10 mouse cellular contexts compared by ENCODE assay signal in the genomic region with DNA sequence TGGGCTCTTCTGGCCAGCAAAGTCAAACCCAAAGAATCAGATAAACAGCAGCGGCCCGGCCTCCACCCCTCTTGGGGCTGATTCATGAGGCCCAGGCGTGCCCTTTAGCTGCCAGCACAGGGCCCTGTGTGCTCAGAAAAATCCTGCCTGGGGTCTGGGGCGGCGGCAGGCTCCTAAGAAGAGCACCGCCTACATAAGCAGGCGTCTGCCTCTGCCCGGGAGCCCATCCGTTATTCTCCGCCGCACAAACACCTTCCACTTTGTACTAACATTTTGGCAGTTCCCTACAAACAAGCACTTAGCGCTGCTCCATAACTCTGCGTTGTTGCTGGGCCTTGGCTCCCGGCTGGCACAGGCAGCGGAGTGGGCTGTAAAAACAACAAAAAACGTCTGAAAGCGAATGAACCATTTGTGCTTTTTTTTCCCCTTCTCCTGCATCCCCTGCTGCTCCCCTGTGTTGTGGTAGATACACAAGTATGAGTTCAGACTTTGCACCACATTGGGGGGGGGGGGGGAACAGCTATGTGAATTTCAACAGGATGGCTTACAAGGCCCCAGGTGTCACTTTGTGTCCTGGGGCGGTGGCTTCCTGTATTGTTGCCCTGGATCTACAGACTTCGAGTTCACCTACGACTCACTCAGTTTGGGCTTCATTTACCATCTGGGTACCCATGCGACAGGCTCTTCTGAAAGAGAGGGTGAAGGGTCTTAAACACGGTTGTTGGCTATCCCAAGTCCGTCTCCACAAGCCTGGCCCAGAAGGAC.
DNase-seq lines count a peak whose midpoint lies in the region; ATAC-seq and TF ChIP-seq lines count a peak whose summit lies in the region.
"Had no signal": no experiment of that assay in that cellular context is flagged by ENCODE, and none has a peak within 500 bp of the region (broad histone marks: within the 10 kb centered on the region; RNA-seq: fewer than 3 reads in every experiment).

No protein-coding gene starts in this region.

- H3K4me1 ChIP-seq in forebrain, embryonic 10.5 days, result peaks cover 41% of the 10 kb centered on the region
- peaks cover 9% of the 10 kb centered on the region; the same call in 1 of the 2 replicates for H3K4me1 ChIP-seq in forebrain, embryonic 11.5 days (replicated peaks; ENCODE audit: control insufficient read depth, insufficient read depth, low read length)
- H3K4me1 ChIP-seq in lung, embryonic 16.5 days (replicated peaks; ENCODE audit: control insufficient read depth, insufficient read depth, low read length), result peaks cover 3% of the 10 kb centered on the region
- no peaks in the 10 kb centered on the region for H3K4me1 ChIP-seq in lung, postnatal 0 days (ENCODE audit: insufficient read depth, low read depth, low read length)
- peaks cover 40% of the 10 kb centered on the region for H3K4me1 ChIP-seq in limb, embryonic 13.5 days

- H3K4me2 ChIP-seq in forebrain, embryonic 11.5 days (ENCODE audit: low read depth, low read length, severe bottlenecking), result no peak overlapping the region
- H3K4me2 ChIP-seq in lung, embryonic 16.5 days (ENCODE audit: low read depth, low read length), result no peak overlapping the region
- H3K4me2 ChIP-seq in lung, postnatal 0 days (replicated peaks; ENCODE audit: low read depth, low read length), result no peak overlapping the region
- peak overlapping the region; percentile 19 for H3K4me2 ChIP-seq in limb, embryonic 13.5 days (replicated peaks)

- no peak for ATAC-seq in forebrain, embryonic 11.5 days (replicated peaks; ENCODE audit: low FRiP score)
- ATAC-seq in lung, embryonic 16.5 days (ENCODE audit: low read depth), result peak; percentile 60
- no peak for ATAC-seq in lung, postnatal 0 days
- ATAC-seq in limb, embryonic 13.5 days (ENCODE audit: low FRiP score, low read depth), result no peak
- no peak for ATAC-seq in erythroid progenitor cell, adult 5-6 weeks (replicated peaks; ENCODE audit: low FRiP score, poor library complexity, severe bottlenecking)

- H3K27ac ChIP-seq in forebrain, embryonic 10.5 days, result peak overlapping the region; percentile 71
- H3K27ac ChIP-seq in forebrain, embryonic 11.5 days (ENCODE audit: low read depth, low read length), result no peak overlapping the region
- no peak overlapping the region for H3K27ac ChIP-seq in lung, embryonic 16.5 days (ENCODE audit: low read length)
- H3K27ac ChIP-seq in lung, postnatal 0 days (ENCODE audit: low read length), result no peak overlapping the region
- H3K27ac ChIP-seq in limb, embryonic 13.5 days, result peak overlapping the region; percentile 59; the same call in 1 of the 2 replicates

- no peak overlapping the region for H3K9ac ChIP-seq in forebrain, embryonic 11.5 days (ENCODE audit: low read length)
- no peak overlapping the region for H3K9ac ChIP-seq in lung, embryonic 16.5 days (ENCODE audit: low read length)
- H3K9ac ChIP-seq in lung, postnatal 0 days (replicated peaks; ENCODE audit: low read depth), result no peak overlapping the region
- peak overlapping the region; percentile 51; the same call in 1 of the 2 replicates for H3K9ac ChIP-seq in limb, embryonic 13.5 days

- H3K4me3 ChIP-seq in forebrain, embryonic 10.5 days, result no peak overlapping the region
- H3K4me3 ChIP-seq in forebrain, embryonic 11.5 days (ENCODE audit: low read depth, low read length), result no peak overlapping the region
- no peak overlapping the region for H3K4me3 ChIP-seq in lung, embryonic 16.5 days (ENCODE audit: low read length)
- no peak overlapping the region for H3K4me3 ChIP-seq in lung, postnatal 0 days (ENCODE audit: low read depth, low read length)
- no peak overlapping the region for H3K4me3 ChIP-seq in limb, embryonic 13.5 days

- peaks cover 34% of the 10 kb centered on the region for H3K27me3 ChIP-seq in forebrain, embryonic 10.5 days (ENCODE audit: poor library complexity, severe bottlenecking)
- H3K27me3 ChIP-seq in forebrain, embryonic 11.5 days (ENCODE audit: control insufficient read depth, insufficient read depth, low read length), result no peaks in the 10 kb centered on the region
- H3K27me3 ChIP-seq in lung, embryonic 16.5 days (ENCODE audit: control insufficient read depth, insufficient read depth, low read depth, low read length), result no peaks in the 10 kb centered on the region
- H3K27me3 ChIP-seq in lung, postnatal 0 days (replicated peaks; ENCODE audit: insufficient read depth, low read length), result no peaks in the 10 kb centered on the region
- H3K27me3 ChIP-seq in limb, embryonic 13.5 days, result peaks cover 17% of the 10 kb centered on the region; the same call in 1 of the 2 replicates

- H3K9me3 ChIP-seq in forebrain, embryonic 10.5 days, result no peaks in the 10 kb centered on the region
- H3K9me3 ChIP-seq in forebrain, embryonic 11.5 days (ENCODE audit: control insufficient read depth, low read length), result no peaks in the 10 kb centered on the region
- H3K9me3 ChIP-seq in lung, embryonic 16.5 days (ENCODE audit: control insufficient read depth, low read length), result no peaks in the 10 kb centered on the region
- H3K9me3 ChIP-seq in lung, postnatal 0 days (ENCODE audit: low read length), result no peaks in the 10 kb centered on the region
- H3K9me3 ChIP-seq in limb, embryonic 13.5 days, result no peaks in the 10 kb centered on the region

- no peak for TF ChIP-seq CTCF in lung, postnatal 0 days (IDR thresholded peaks at IDR 0.05)

- TF ChIP-seq EP300 in lung, postnatal 0 days (IDR thresholded peaks at IDR 0.05), result no peak

- 62% methylated on average over 23 of the region's 23 CpGs for WGBS in forebrain, embryonic 10.5 days
- 54% methylated on average over 23 of the region's 23 CpGs for WGBS in forebrain, embryonic 11.5 days
- WGBS in lung, embryonic 16.5 days, result 40% methylated on average over 23 of the region's 23 CpGs
- 41% methylated on average over 23 of the region's 23 CpGs for WGBS in lung, postnatal 0 days
- WGBS in limb, embryonic 13.5 days, result 32% methylated on average over 23 of the region's 23 CpGs

- DNase-seq in forebrain, embryonic 10.5 days (ENCODE audit: extremely low spot score, low spot score), result no peak
- DNase-seq in forebrain, embryonic 11.5 days (ENCODE audit: low spot score), result no peak
- DNase-seq in lung, postnatal 0 days (ENCODE audit: low spot score), result no peak
- peak; percentile 62 for DNase-seq in thymus, postnatal 25 days
- no peak for DNase-seq in gastrocnemius, adult 8-10 months (ENCODE audit: low spot score in 2 of 2)
- DNase-seq: cerebellum, adult 9-10 months; kidney, postnatal 36 days had no signal

- H3K36me3 ChIP-seq in forebrain, embryonic 10.5 days (replicated peaks), result no peaks in the 10 kb centered on the region
- H3K36me3 ChIP-seq in forebrain, embryonic 11.5 days (ENCODE audit: control insufficient read depth, insufficient read depth, low read length), result no peaks in the 10 kb centered on the region
- H3K36me3 ChIP-seq in lung, embryonic 16.5 days (ENCODE audit: control insufficient read depth, insufficient read depth, low read length), result no peaks in the 10 kb centered on the region
- no peaks in the 10 kb centered on the region for H3K36me3 ChIP-seq in lung, postnatal 0 days (ENCODE audit: insufficient read depth, low read length)
- H3K36me3 ChIP-seq in limb, embryonic 13.5 days, result no peaks in the 10 kb centered on the region

Comparison
In these comparisons a context has a peak if more than half of its experiments do, and no peak if none do; other contexts are left out.
1. H3K27ac ChIP-seq: peak in forebrain, embryonic 10.5 days (single experiment) and limb, embryonic 13.5 days (single experiment); none in forebrain, embryonic 11.5 days (single experiment), lung, embryonic 16.5 days (single experiment) and lung, postnatal 0 days (single experiment).